Mouse (Mus musculus) MEL-GATA-1-ER (cell line): Measurements from ENCODE around the gene Eif3g.

Source experiments
- DNase-seq: peaks from one replicate; pipeline ENCODE4 v3.0.0-alpha.2; 2012; ENCODE audit warnings: low read depth; ENCODE audit errors: extremely low read depth

Eif3g gene

GRCm38 (mm10) chr9:20898511-20899073 lies at the start of gene Eif3g:
Gene Eif3g, minus strand, starts transcription at chr9:20898623.
- DNase-seq: peak; percentile 76

- DNase-seq: no peak
Observed at GRCm38 (mm10) chr9:20946066-20946880, 47.9 kb upstream of the Eif3g start.

- DNase-seq: no peak
Observed at GRCm38 (mm10) chr9:20944697-20945370, 46.4 kb upstream of the Eif3g start.

GRCm38 (mm10) chr9:20943911-20944310 lies 45.5 kb upstream of the Eif3g start:
- DNase-seq: no peak

- DNase-seq: no peak
Observed at GRCm38 (mm10) chr9:20943396-20943795, 45.0 kb upstream of the Eif3g start.

GRCm38 (mm10) chr9:20923258-20923657 lies 24.8 kb upstream of the Eif3g start:
- no peak for DNase-seq

GRCm38 (mm10) chr9:20916160-20916559 lies 17.7 kb upstream of the Eif3g start:
- no peak for DNase-seq

GRCm38 (mm10) chr9:20909948-20910347 lies 11.5 kb upstream of the Eif3g start:
- no peak for DNase-seq

- DNase-seq: peak; percentile 75
Observed at GRCm38 (mm10) chr9:20902174-20902491, 3.7 kb upstream of the Eif3g start.

GRCm38 (mm10) chr9:20901466-20902173 lies 3.2 kb upstream of the Eif3g start:
- peak; percentile 70 for DNase-seq

GRCm38 (mm10) chr9:20897736-20898510 lies 500 bp downstream of the Eif3g start:
- no peak for DNase-seq

GRCm38 (mm10) chr9:20895382-20895781 lies 3.0 kb downstream of the Eif3g start:
- DNase-seq: no peak

- no peak for DNase-seq
Observed at GRCm38 (mm10) chr9:20894629-20895028, 3.8 kb downstream of the Eif3g start.

- DNase-seq: no peak
Observed at GRCm38 (mm10) chr9:20893590-20894343, 4.7 kb downstream of the Eif3g start.

- DNase-seq: no peak
Observed at GRCm38 (mm10) chr9:20893069-20893468, 5.4 kb downstream of the Eif3g start.

GRCm38 (mm10) chr9:20892104-20892653 lies 6.2 kb downstream of the Eif3g start:
- DNase-seq: peak; percentile 91

GRCm38 (mm10) chr9:20891339-20892103 lies 6.9 kb downstream of the Eif3g start:
- no peak for DNase-seq

GRCm38 (mm10) chr9:20890411-20890810 lies 8.0 kb downstream of the Eif3g start:
- no peak for DNase-seq
